Mouse (Mus musculus) forebrain, embryonic 10.5 days (tissue): ENCODE data around the gene Fam192a. TPM values are rescaled to one million over a fixed set of nuclear protein-coding genes. Genes with fewer than 3 reads are reported as not detected.

ENCODE experiments used
- DNase-seq: peaks from one replicate; pipeline ENCODE4 v3.0.0-alpha.2; 2017; ENCODE audit warnings: low spot score; ENCODE audit errors: extremely low spot score
- H3K27ac ChIP-seq: fragments of 300-500 bp; sonication (generic); 2 replicates; pipeline ENCODE4 v1.5.1; 2016; ENCODE audit warnings: mild to moderate bottlenecking
- H3K27me3 ChIP-seq: fragments of 300-500 bp; sonication (generic); 2 replicates; pipeline ENCODE4 v1.6.1; 2016; ENCODE audit warnings: mild to moderate bottlenecking; ENCODE audit not compliant: poor library complexity, severe bottlenecking
- H3K36me3 ChIP-seq: fragments of 300-500 bp; sonication (generic); replicated peaks from 2 replicates; pipeline ENCODE4 v1.6.1; 2016; ENCODE audit warnings: mild to moderate bottlenecking, moderate library complexity
- H3K4me1 ChIP-seq: fragments of 300-500 bp; sonication (generic); 2 replicates; pipeline ENCODE4 v1.6.1; 2016
- H3K4me3 ChIP-seq: fragments of 300-500 bp; sonication (generic); 2 replicates; pipeline ENCODE4 v1.5.1; 2016; ENCODE audit warnings: mild to moderate bottlenecking, moderate library complexity
- H3K9me3 ChIP-seq: fragments of 300-500 bp; sonication (generic); 2 replicates; pipeline ENCODE4 v1.6.1; 2016; ENCODE audit warnings: mild to moderate bottlenecking, moderate library complexity
- WGBS: fragments of 180-500 bp; shearing (Covaris S2); methylation state at CpG from one replicate; pipeline ENCODE4 v1.1.7; 2016; 5-methylcytosine and 5-hydroxymethylcytosine counted together
- polyA plus RNA-seq: library from polyadenylated mRNA; unstranded; fragments of >200 nt; fragmentation: Nextera tagmentation; extraction: Ambion mirVana; gene quantifications from 2 replicates; pipeline ENCODE4 v1.2.1, GENCODE M21; 2016

The Fam192a gene
- polyA plus RNA-seq, 1 experiment from 2014 or later = 90.1 TPM

- DNase-seq = no peak
- H3K4me1 ChIP-seq = no peaks in the 10 kb centered on the region
- H3K9me3 ChIP-seq = no peaks in the 10 kb centered on the region
- WGBS = 89% methylated on average over 9 of the region's 9 CpGs
- no peak overlapping the region for H3K27ac ChIP-seq
- no peaks in the 10 kb centered on the region for H3K36me3 ChIP-seq
- H3K27me3 ChIP-seq = peaks cover under 1% of the 10 kb centered on the region; the same call in 1 of the 2 replicates
- no peak overlapping the region for H3K4me3 ChIP-seq
These were observed 77.2 kb downstream of the Fam192a start for GRCm38 (mm10) chr8:94524554-94524953.

Other genes with a start within 250 kb of the Fam192a start
- 44.9 and 53.0 TPM in 2 replicates for gene Herpud1, start 215.6 kb downstream of the Fam192a start, polyA plus RNA-seq
- 0.12 and 0.25 TPM in 2 replicates for gene Nlrc5, start 167.6 kb downstream of the Fam192a start, polyA plus RNA-seq
- gene Cpne2, start 69.0 kb downstream of the Fam192a start, polyA plus RNA-seq = 16.2 and 16.3 TPM in 2 replicates
- gene Rspry1, start 60 bp downstream of the Fam192a start, polyA plus RNA-seq = 48.3 and 48.9 TPM in 2 replicates
- 209 and 223 TPM in 2 replicates for gene Arl2bp, start 64.6 kb upstream of the Fam192a start, polyA plus RNA-seq
- 0.20 and 0.27 TPM in 2 replicates for gene Pllp, start 94.3 kb upstream of the Fam192a start, polyA plus RNA-seq
- gene Ccl22, start 143.6 kb upstream of the Fam192a start, polyA plus RNA-seq = not detected in 2 replicates
- 8.9 and 11.1 TPM in 2 replicates for gene Cx3cl1, start 170.0 kb upstream of the Fam192a start, polyA plus RNA-seq
- not detected in 2 replicates for gene Ccl17, start 208.5 kb upstream of the Fam192a start, polyA plus RNA-seq
- gene Coq9, start 236.3 kb upstream of the Fam192a start, polyA plus RNA-seq = 51.1 and 56.6 TPM in 2 replicates
- gene Ciapin1, start 236.4 kb upstream of the Fam192a start, polyA plus RNA-seq = 178 and 180 TPM in 2 replicates